Mouse (Mus musculus) MEL (cell line): Measurements from ENCODE around the gene Pros1. TPM values are rescaled to one million over a fixed set of nuclear protein-coding genes. Genes with fewer than 3 reads are reported as not detected.

Experiments used
- DNase-seq: peaks from one replicate; pipeline ENCODE4 v3.0.0; 2011; ENCODE audit warnings: low read depth, low spot score
- H3K27ac ChIP-seq: 2 replicates; pipeline ENCODE4 v1.5.1; 2012; ENCODE audit warnings: low read depth, mild to moderate bottlenecking, control low read depth, low read length, moderate library complexity; ENCODE audit not compliant: control insufficient read depth
- H3K27me3 ChIP-seq, 2 experiments: fragments of 150-350 bp in 1 of 2; sonication (generic) in 1 of 2; 2 replicates each; pipeline ENCODE4 v1.6.1; 2012; ENCODE audit warnings: low read length in 2 of 2, mild to moderate bottlenecking in 2 of 2, improper control_type of control experiment in 1 of 2, moderate library complexity in 1 of 2; ENCODE audit not compliant: insufficient read depth in 2 of 2, control insufficient read depth in 1 of 2
- H3K36me3 ChIP-seq, 2 experiments: 2 replicates each; pipeline ENCODE4 v1.6.1; 2012 to 2014; ENCODE audit warnings: low read length in 2 of 2, improper control_type of control experiment in 1 of 2, inconsistent platforms in 1 of 2, mild to moderate bottlenecking in 1 of 2; ENCODE audit not compliant: insufficient read depth in 2 of 2, control insufficient read depth in 1 of 2
- H3K4me1 ChIP-seq, 2 experiments: fragments of 150-350 bp in 1 of 2; sonication (generic) in 1 of 2; 2 replicates each; pipeline ENCODE4 v1.6.1; 2012; ENCODE audit warnings: low read length in 2 of 2, improper control_type of control experiment in 1 of 2, mild to moderate bottlenecking in 1 of 2; ENCODE audit not compliant: insufficient read depth in 2 of 2, control insufficient read depth in 1 of 2
- H3K4me3 ChIP-seq, 2 experiments: fragments of 150-350 bp in 1 of 2; sonication (generic) in 1 of 2; 2 replicates each; pipeline ENCODE4 v1.5.1; 2012; ENCODE audit warnings: low read depth in 2 of 2, low read length in 2 of 2, mild to moderate bottlenecking in 2 of 2, moderate library complexity in 2 of 2, control low read depth in 1 of 2, improper control_type of control experiment in 1 of 2; ENCODE audit not compliant: control insufficient read depth in 1 of 2, insufficient read depth in 1 of 2
- H3K79me2 ChIP-seq: 2 replicates; pipeline ENCODE4 v1.6.1; 2012; ENCODE audit warnings: mild to moderate bottlenecking, low read length, moderate library complexity; ENCODE audit not compliant: control insufficient read depth, poor library complexity, insufficient read depth
- H3K9ac ChIP-seq: 2 replicates; pipeline ENCODE4 v1.6.1; 2012; ENCODE audit warnings: low read depth, mild to moderate bottlenecking, control low read depth, low read length, moderate library complexity; ENCODE audit not compliant: control insufficient read depth, poor library complexity, severe bottlenecking
- H3K9me3 ChIP-seq: fragments of 150-350 bp; sonication (generic); replicated peaks from 2 replicates; pipeline ENCODE4 v1.6.1; 2012; ENCODE audit warnings: mild to moderate bottlenecking, low read length, improper control_type of control experiment, moderate library complexity; ENCODE audit not compliant: insufficient read depth
- CHD1 ChIP-seq: IDR thresholded peaks from 2 replicates; pipeline ENCODE4 v1.6.1; 2012; ENCODE audit warnings: low read depth, mild to moderate bottlenecking, inconsistent platforms, low read length, improper control_type of control experiment
- ELF1 ChIP-seq: IDR thresholded peaks from 2 replicates; pipeline ENCODE4 v1.6.1; 2014; ENCODE audit warnings: low read depth, mild to moderate bottlenecking, inconsistent platforms, low read length, improper control_type of control experiment, moderate library complexity
- EP300 ChIP-seq, 2 experiments: IDR thresholded peaks; 2 replicates each; pipeline ENCODE4 v1.6.1; 2011; ENCODE audit warnings: improper control_type of control experiment in 2 of 2, low read length in 2 of 2, low read depth in 1 of 2, mild to moderate bottlenecking in 1 of 2
- ETS1 ChIP-seq: IDR thresholded peaks from 2 replicates; pipeline ENCODE4 v1.6.1; 2012; ENCODE audit warnings: low read depth, mild to moderate bottlenecking, inconsistent platforms, low read length, improper control_type of control experiment, moderate library complexity
- GATA1 ChIP-seq: IDR thresholded peaks from 2 replicates; pipeline ENCODE4 v1.6.1; 2011; ENCODE audit warnings: low read depth, low read length, improper control_type of control experiment
- MAX ChIP-seq: IDR thresholded peaks from 2 replicates; pipeline ENCODE4 v1.6.1; 2011; ENCODE audit warnings: low read length, improper control_type of control experiment
- MAZ ChIP-seq: IDR thresholded peaks from 2 replicates; pipeline ENCODE4 v1.6.1; 2012; ENCODE audit warnings: low read depth, mild to moderate bottlenecking, inconsistent platforms, low read length, improper control_type of control experiment
- MEF2A ChIP-seq: IDR thresholded peaks from 2 replicates; pipeline ENCODE4 v1.6.1; 2014; ENCODE audit warnings: low read depth, mild to moderate bottlenecking, inconsistent platforms, low read length, improper control_type of control experiment; ENCODE audit not compliant: poor library complexity, insufficient replicate concordance, severe bottlenecking; ENCODE audit errors: extremely low read depth
- MXI1 ChIP-seq: IDR thresholded peaks from 2 replicates; pipeline ENCODE4 v1.6.1; 2011; ENCODE audit warnings: mild to moderate bottlenecking, low read depth, low read length, improper control_type of control experiment
- MYC ChIP-seq: IDR thresholded peaks from 2 replicates; pipeline ENCODE4 v1.6.1; 2011; ENCODE audit warnings: low read depth, mild to moderate bottlenecking, low read length, improper control_type of control experiment, moderate library complexity
- NRF1 ChIP-seq: IDR thresholded peaks from 2 replicates; pipeline ENCODE4 v1.6.1; 2014; ENCODE audit warnings: low read depth, mild to moderate bottlenecking, inconsistent platforms, low read length, improper control_type of control experiment, moderate library complexity; ENCODE audit not compliant: poor library complexity, insufficient read depth, severe bottlenecking
- RCOR1 ChIP-seq: IDR thresholded peaks from 2 replicates; pipeline ENCODE4 v1.6.1; 2012; ENCODE audit warnings: low read depth, mild to moderate bottlenecking, inconsistent platforms, low read length, improper control_type of control experiment
- SIN3A ChIP-seq: IDR thresholded peaks from 2 replicates; pipeline ENCODE4 v1.6.1; 2012; ENCODE audit warnings: low read length, improper control_type of control experiment, inconsistent platforms
- SMC3 ChIP-seq: IDR thresholded peaks from 2 replicates; pipeline ENCODE4 v1.6.1; 2011; ENCODE audit warnings: low read depth, low read length, improper control_type of control experiment
- TAL1 ChIP-seq: IDR thresholded peaks from 2 replicates; pipeline ENCODE4 v1.6.1; 2012; ENCODE audit warnings: mild to moderate bottlenecking, inconsistent platforms, low read length, moderate library complexity, mixed read lengths
- TCF12 ChIP-seq: IDR thresholded peaks from 2 replicates; pipeline ENCODE4 v1.6.1; 2014; ENCODE audit warnings: low read depth, mild to moderate bottlenecking, inconsistent platforms, low read length, improper control_type of control experiment, moderate library complexity
- USF2 ChIP-seq, 2 experiments: IDR thresholded peaks; 2 replicates each; pipeline ENCODE4 v1.6.1; 2011 to 2012; ENCODE audit warnings: improper control_type of control experiment in 2 of 2, low read length in 2 of 2, borderline replicate concordance in 1 of 2, inconsistent platforms in 1 of 2, low read depth in 1 of 2, mild to moderate bottlenecking in 1 of 2; ENCODE audit not compliant: insufficient read depth in 1 of 2
- ZC3H11A ChIP-seq: IDR thresholded peaks from 2 replicates; pipeline ENCODE4 v1.6.1; 2012; ENCODE audit warnings: low read depth, mild to moderate bottlenecking, inconsistent platforms, low read length, improper control_type of control experiment
- ZKSCAN1 ChIP-seq: IDR thresholded peaks from 2 replicates; pipeline ENCODE4 v1.6.1; 2012; ENCODE audit warnings: low read depth, mild to moderate bottlenecking, inconsistent platforms, low read length, improper control_type of control experiment, moderate library complexity
- polyA plus RNA-seq, 2 experiments: library from polyadenylated mRNA; stranded (reverse) in 1 of 2; unstranded in 1 of 2; fragments of >175 nt in 1 of 2; fragments of >200 nt in 1 of 2; gene quantifications; 2 replicates each; pipeline versions ENCODE4 v1.2.1 to v1.2.4; 2012; ENCODE audit warnings: low replicate concordance in 2 of 2, low read depth in 1 of 2; ENCODE audit not compliant: insufficient read length in 2 of 2, insufficient read depth in 1 of 2, missing spikeins in 1 of 2
- total RNA-seq: library from RNA; depleted of rRNA; stranded (reverse); fragments of 300-350 nt; gene quantifications from 2 replicates; pipeline ENCODE4 v1.2.3, GENCODE M21; 2012

Pros1 gene
- total and polyA plus RNA-seq, 3 experiments = 1.7 TPM; not detected in 1

- no peak overlapping the region for H3K4me3 ChIP-seq
- no peaks in the 10 kb centered on the region for H3K79me2 ChIP-seq
- no peak overlapping the region for H3K27ac ChIP-seq
- H3K36me3 ChIP-seq = peaks cover 0 to 18% of the 10 kb centered on the region in 2 experiments; a peak in 2 of 4 replicates
- no peaks in the 10 kb centered on the region for H3K9me3 ChIP-seq
- DNase-seq = no peak
- no peak overlapping the region for H3K9ac ChIP-seq
- no peaks in the 10 kb centered on the region for H3K27me3 ChIP-seq
- H3K4me1 ChIP-seq = peaks cover 11 to 18% of the 10 kb centered on the region in 2 experiments
- TF ChIP-seq EP300 (IDR thresholded peaks at IDR 0.05; ENCODE audit: low read depth in 1 of 2, low read length in 2 of 2) (no peak), MYC (no peak), MXI1 (no peak), MAX (no peak), SIN3A (no peak), NRF1 (no peak), USF2 (IDR thresholded peaks at IDR 0.05; ENCODE audit: borderline replicate concordance in 1 of 2, insufficient read depth in 1 of 2, low read depth in 1 of 2, low read length in 2 of 2) (no peak), RCOR1 (no peak), ETS1 (no peak), TAL1 (no peak), ZKSCAN1 (no peak), MAZ (no peak), CHD1 (no peak)
- TF ChIP-seq, all 39 proteins: peak for 0
Observed at GRCm38 (mm10) chr16:62855385-62855784, 1.3 kb downstream of the Pros1 start.

- DNase-seq = peak; percentile 73
- Histone ChIP-seq H3K9me3 (no peaks in the 10 kb centered on the region), H3K4me3 (no peak overlapping the region), H3K27me3 (no peaks in the 10 kb centered on the region), H3K27ac (peak overlapping the region; percentile 58), H3K36me3 (peaks cover 0 to 18% of the 10 kb centered on the region in 2 experiments; a peak in 2 of 4 replicates), H3K9ac (no peak overlapping the region), H3K79me2 (no peaks in the 10 kb centered on the region), H3K4me1 (peaks cover 11 to 18% of the 10 kb centered on the region in 2 experiments)
- TF ChIP-seq SIN3A = peak; percentile 59; the same call in 1 of the 2 replicates
- TF ChIP-seq ELF1 = no peak
- TF ChIP-seq TCF12 = peak; percentile 55; the same call in 1 of the 2 replicates
- TF ChIP-seq ETS1 = peak; percentile 55; the same call in 1 of the 2 replicates
- TF ChIP-seq ZC3H11A = no peak
- peak; percentile 59; the same call in 1 of the 2 replicates for TF ChIP-seq MEF2A
- peak; percentile 78 to 91 for TF ChIP-seq EP300 (IDR thresholded peaks at IDR 0.05; ENCODE audit: low read depth in 1 of 2, low read length in 2 of 2)
- 0 out of 2 replicates have a peak, but pooled peaks have one; percentile 15 for TF ChIP-seq TAL1
- no peak for TF ChIP-seq SMC3
- TF ChIP-seq RCOR1 = peak; percentile 50; the same call in 1 of the 2 replicates
- peak; percentile 88 for TF ChIP-seq GATA1
Observed at GRCm38 (mm10) chr16:62856273-62856672, 2.2 kb downstream of the Pros1 start.
